Mouse (Mus musculus) MEL (cell line): ENCODE measurements around the gene Creb5. TPM values are rescaled to one million over a fixed set of nuclear protein-coding genes. Genes with fewer than 3 reads are reported as not detected.

Experiments used
- DNase-seq: peaks from one replicate; pipeline ENCODE4 v3.0.0; 2011; ENCODE audit warnings: low read depth, low spot score
- H3K27ac ChIP-seq: 2 replicates; pipeline ENCODE4 v1.5.1; 2012; ENCODE audit warnings: low read depth, mild to moderate bottlenecking, control low read depth, low read length, moderate library complexity; ENCODE audit not compliant: control insufficient read depth
- H3K27me3 ChIP-seq, 2 experiments: fragments of 150-350 bp in 1 of 2; sonication (generic) in 1 of 2; 2 replicates each; pipeline ENCODE4 v1.6.1; 2012; ENCODE audit warnings: low read length in 2 of 2, mild to moderate bottlenecking in 2 of 2, improper control_type of control experiment in 1 of 2, moderate library complexity in 1 of 2; ENCODE audit not compliant: insufficient read depth in 2 of 2, control insufficient read depth in 1 of 2
- H3K36me3 ChIP-seq, 2 experiments: 2 replicates each; pipeline ENCODE4 v1.6.1; 2012 to 2014; ENCODE audit warnings: low read length in 2 of 2, improper control_type of control experiment in 1 of 2, inconsistent platforms in 1 of 2, mild to moderate bottlenecking in 1 of 2; ENCODE audit not compliant: insufficient read depth in 2 of 2, control insufficient read depth in 1 of 2
- H3K4me1 ChIP-seq, 2 experiments: fragments of 150-350 bp in 1 of 2; sonication (generic) in 1 of 2; 2 replicates each; pipeline ENCODE4 v1.6.1; 2012; ENCODE audit warnings: low read length in 2 of 2, improper control_type of control experiment in 1 of 2, mild to moderate bottlenecking in 1 of 2; ENCODE audit not compliant: insufficient read depth in 2 of 2, control insufficient read depth in 1 of 2
- H3K4me3 ChIP-seq, 2 experiments: fragments of 150-350 bp in 1 of 2; sonication (generic) in 1 of 2; 2 replicates each; pipeline ENCODE4 v1.5.1; 2012; ENCODE audit warnings: low read depth in 2 of 2, low read length in 2 of 2, mild to moderate bottlenecking in 2 of 2, moderate library complexity in 2 of 2, control low read depth in 1 of 2, improper control_type of control experiment in 1 of 2; ENCODE audit not compliant: control insufficient read depth in 1 of 2, insufficient read depth in 1 of 2
- H3K79me2 ChIP-seq: 2 replicates; pipeline ENCODE4 v1.6.1; 2012; ENCODE audit warnings: mild to moderate bottlenecking, low read length, moderate library complexity; ENCODE audit not compliant: control insufficient read depth, poor library complexity, insufficient read depth
- H3K9ac ChIP-seq: 2 replicates; pipeline ENCODE4 v1.6.1; 2012; ENCODE audit warnings: low read depth, mild to moderate bottlenecking, control low read depth, low read length, moderate library complexity; ENCODE audit not compliant: control insufficient read depth, poor library complexity, severe bottlenecking
- H3K9me3 ChIP-seq: fragments of 150-350 bp; sonication (generic); replicated peaks from 2 replicates; pipeline ENCODE4 v1.6.1; 2012; ENCODE audit warnings: mild to moderate bottlenecking, low read length, improper control_type of control experiment, moderate library complexity; ENCODE audit not compliant: insufficient read depth
- CHD1 ChIP-seq: IDR thresholded peaks from 2 replicates; pipeline ENCODE4 v1.6.1; 2012; ENCODE audit warnings: low read depth, mild to moderate bottlenecking, inconsistent platforms, low read length, improper control_type of control experiment
- CTCF ChIP-seq, 3 experiments: IDR thresholded peaks in 2 of 3; conservative IDR thresholded peaks in 1 of 3; 2 replicates each; pipeline ENCODE4 v1.5.1; 2011 to 2012; ENCODE audit warnings: low read length in 3 of 3, low read depth in 2 of 3, mild to moderate bottlenecking in 2 of 3, improper control_type of control experiment in 1 of 3, inconsistent platforms in 1 of 3, mixed read lengths in 1 of 3, moderate library complexity in 1 of 3; ENCODE audit not compliant: control insufficient read depth in 1 of 3, insufficient read depth in 1 of 3, poor library complexity in 1 of 3, severe bottlenecking in 1 of 3
- ETS1 ChIP-seq: IDR thresholded peaks from 2 replicates; pipeline ENCODE4 v1.6.1; 2012; ENCODE audit warnings: low read depth, mild to moderate bottlenecking, inconsistent platforms, low read length, improper control_type of control experiment, moderate library complexity
- HCFC1 ChIP-seq: IDR thresholded peaks from 2 replicates; pipeline ENCODE4 v1.6.1; 2012; ENCODE audit warnings: low read depth, mild to moderate bottlenecking, inconsistent platforms, low read length, improper control_type of control experiment, moderate library complexity
- MXI1 ChIP-seq: IDR thresholded peaks from 2 replicates; pipeline ENCODE4 v1.6.1; 2011; ENCODE audit warnings: mild to moderate bottlenecking, low read depth, low read length, improper control_type of control experiment
- MYC ChIP-seq: IDR thresholded peaks from 2 replicates; pipeline ENCODE4 v1.6.1; 2011; ENCODE audit warnings: low read depth, mild to moderate bottlenecking, low read length, improper control_type of control experiment, moderate library complexity
- NELFE ChIP-seq: IDR thresholded peaks from 2 replicates; pipeline ENCODE4 v1.6.1; 2011; ENCODE audit warnings: low read depth, low read length, improper control_type of control experiment
- POLR2A ChIP-seq, 2 experiments: IDR thresholded peaks; 2 replicates each; pipeline ENCODE4 v1.6.1; 2011 to 2012; ENCODE audit warnings: low read length in 2 of 2, mild to moderate bottlenecking in 2 of 2, control low read depth in 1 of 2, improper control_type of control experiment in 1 of 2, low read depth in 1 of 2, moderate library complexity in 1 of 2; ENCODE audit not compliant: control insufficient read depth in 1 of 2, insufficient read depth in 1 of 2, poor library complexity in 1 of 2
- POLR2AphosphoS5 ChIP-seq: IDR thresholded peaks from 2 replicates; pipeline ENCODE4 v1.6.1; 2012; ENCODE audit warnings: low read depth, borderline replicate concordance, mild to moderate bottlenecking, inconsistent platforms, low read length, moderate library complexity, mixed read lengths
- RCOR1 ChIP-seq: IDR thresholded peaks from 2 replicates; pipeline ENCODE4 v1.6.1; 2012; ENCODE audit warnings: low read depth, mild to moderate bottlenecking, inconsistent platforms, low read length, improper control_type of control experiment
- SIN3A ChIP-seq: IDR thresholded peaks from 2 replicates; pipeline ENCODE4 v1.6.1; 2012; ENCODE audit warnings: low read length, improper control_type of control experiment, inconsistent platforms
- TAL1 ChIP-seq: IDR thresholded peaks from 2 replicates; pipeline ENCODE4 v1.6.1; 2012; ENCODE audit warnings: mild to moderate bottlenecking, inconsistent platforms, low read length, moderate library complexity, mixed read lengths
- UBTF ChIP-seq: IDR thresholded peaks from 2 replicates; pipeline ENCODE4 v1.6.1; 2012; ENCODE audit warnings: low read depth, mild to moderate bottlenecking, inconsistent platforms, low read length, improper control_type of control experiment, moderate library complexity, borderline replicate concordance; ENCODE audit not compliant: insufficient read depth
- ZKSCAN1 ChIP-seq: IDR thresholded peaks from 2 replicates; pipeline ENCODE4 v1.6.1; 2012; ENCODE audit warnings: low read depth, mild to moderate bottlenecking, inconsistent platforms, low read length, improper control_type of control experiment, moderate library complexity
- ZMIZ1 ChIP-seq: IDR thresholded peaks from 2 replicates; pipeline ENCODE4 v1.6.1; 2012; ENCODE audit warnings: low read depth, mild to moderate bottlenecking, inconsistent platforms, low read length, improper control_type of control experiment, moderate library complexity
- ZNF384 ChIP-seq: IDR thresholded peaks from 2 replicates; pipeline ENCODE4 v1.6.1; 2012; ENCODE audit warnings: low read depth, mild to moderate bottlenecking, inconsistent platforms, low read length, improper control_type of control experiment
- polyA plus RNA-seq, 2 experiments: library from polyadenylated mRNA; stranded (reverse) in 1 of 2; unstranded in 1 of 2; fragments of >175 nt in 1 of 2; fragments of >200 nt in 1 of 2; gene quantifications; 2 replicates each; pipeline versions ENCODE4 v1.2.1 to v1.2.4; 2012; ENCODE audit warnings: low replicate concordance in 2 of 2, low read depth in 1 of 2; ENCODE audit not compliant: insufficient read length in 2 of 2, insufficient read depth in 1 of 2, missing spikeins in 1 of 2
- total RNA-seq: library from RNA; depleted of rRNA; stranded (reverse); fragments of 300-350 nt; gene quantifications from 2 replicates; pipeline ENCODE4 v1.2.3, GENCODE M21; 2012

The Creb5 gene
- total and polyA plus RNA-seq, 3 experiments, result not detected

DNA sequence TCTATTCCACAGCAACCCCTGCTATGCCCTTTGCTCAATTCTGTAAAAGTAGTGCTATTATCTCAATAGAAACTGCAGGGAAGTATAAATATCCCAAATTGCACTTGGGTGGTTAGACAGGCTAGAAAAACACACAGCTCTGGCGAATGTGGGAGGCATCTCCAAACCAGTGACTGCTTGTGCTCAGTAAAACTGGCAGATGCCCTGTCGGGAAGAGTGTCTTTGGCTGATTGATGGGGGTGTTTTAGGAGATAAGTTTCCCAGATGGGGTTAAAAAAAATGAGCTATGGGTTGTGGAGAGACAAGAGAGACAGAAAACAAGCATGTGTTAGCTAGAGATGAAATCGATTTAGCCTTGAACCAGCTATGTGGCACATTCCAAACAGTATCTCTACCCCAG, 163.4 kb downstream of the Creb5 start:
- Histone ChIP-seq H3K27ac (no peak overlapping the region), H3K36me3 (no peaks in the 10 kb centered on the region), H3K9ac (no peak overlapping the region), H3K4me3 (no peak overlapping the region), H3K79me2 (no peaks in the 10 kb centered on the region), H3K4me1 (no peaks in the 10 kb centered on the region), H3K27me3 (no peaks in the 10 kb centered on the region), H3K9me3 (no peaks in the 10 kb centered on the region)
- TF ChIP-seq RCOR1, result no peak
- TF ChIP-seq CTCF (IDR thresholded peaks at IDR 0.05 in 2 of 3, conservative IDR thresholded peaks at IDR 0.05 in 1 of 3; ENCODE audit: control insufficient read depth in 1 of 3, insufficient read depth in 1 of 3, low read depth in 2 of 3, low read length in 3 of 3, poor library complexity in 1 of 3, severe bottlenecking in 1 of 3), result no peak
- TF ChIP-seq NELFE, result no peak
- no peak for DNase-seq

DNA sequence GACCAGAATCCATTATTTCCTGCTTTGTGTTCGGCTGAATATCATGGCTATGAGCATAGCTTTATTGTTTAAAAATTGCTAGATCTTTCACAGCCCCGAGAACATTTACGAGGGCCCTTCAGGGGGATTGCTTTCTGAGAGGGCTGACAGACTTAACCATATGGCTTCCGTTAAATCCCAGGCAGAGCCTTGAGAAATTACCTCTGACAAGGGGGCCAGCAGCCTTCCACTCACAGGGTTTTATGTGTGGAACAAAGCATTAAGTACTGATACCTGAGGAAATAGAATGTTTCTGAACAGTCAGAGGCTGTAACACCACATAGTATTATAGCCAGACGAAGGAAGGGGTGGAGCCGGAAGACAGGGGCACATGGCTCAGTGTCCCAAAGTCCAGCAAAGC, 165.2 kb downstream of the Creb5 start:
- no peaks in the 10 kb centered on the region for H3K36me3 ChIP-seq
- no peak overlapping the region for H3K27ac ChIP-seq
- H3K27me3 ChIP-seq, result no peaks in the 10 kb centered on the region
- H3K4me1 ChIP-seq, result no peaks in the 10 kb centered on the region
- DNase-seq, result no peak
- no peaks in the 10 kb centered on the region for H3K79me2 ChIP-seq
- H3K4me3 ChIP-seq, result no peak overlapping the region
- TF ChIP-seq HCFC1, result no peak
- no peak for TF ChIP-seq CHD1
- TF ChIP-seq POLR2AphosphoS5, result no peak
- no peak for TF ChIP-seq ZKSCAN1
- no peak for TF ChIP-seq MXI1
- TF ChIP-seq SIN3A, result no peak
- TF ChIP-seq MYC, result no peak
- no peak overlapping the region for H3K9ac ChIP-seq
- no peaks in the 10 kb centered on the region for H3K9me3 ChIP-seq

DNA sequence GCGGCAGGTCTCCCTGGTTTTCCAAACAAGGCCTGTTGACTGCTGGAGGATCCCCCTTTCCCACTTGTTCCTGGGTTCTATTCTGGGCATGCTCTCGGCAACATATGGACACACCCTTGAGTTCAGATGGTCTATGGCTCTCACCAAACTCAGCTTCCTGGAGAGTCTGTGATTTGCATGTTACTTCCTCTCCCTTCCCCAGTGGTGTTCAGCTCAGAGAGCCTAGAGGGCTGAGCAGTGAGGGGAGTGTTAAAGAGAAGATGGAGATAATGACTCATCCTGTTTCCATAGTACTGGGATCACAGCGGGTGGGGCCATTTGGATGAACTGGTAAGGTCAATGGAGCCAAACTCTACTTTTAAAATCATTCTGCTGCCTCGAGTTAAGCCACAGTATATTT, 168.4 kb downstream of the Creb5 start:
- no peak for DNase-seq
- H3K9me3 ChIP-seq, result no peaks in the 10 kb centered on the region
- TF ChIP-seq ZMIZ1 (no peak), MYC (no peak), POLR2A (IDR thresholded peaks at IDR 0.05; ENCODE audit: control insufficient read depth in 1 of 2, insufficient read depth in 1 of 2, low read depth in 1 of 2, low read length in 2 of 2, poor library complexity in 1 of 2) (no peak), SIN3A (no peak), ETS1 (no peak), HCFC1 (no peak), UBTF (no peak), ZKSCAN1 (no peak), TAL1 (no peak), ZNF384 (no peak), CHD1 (no peak)
- no peak overlapping the region for H3K9ac ChIP-seq
- no peaks in the 10 kb centered on the region for H3K4me1 ChIP-seq
- no peaks in the 10 kb centered on the region for H3K79me2 ChIP-seq
- H3K27ac ChIP-seq, result no peak overlapping the region
- H3K4me3 ChIP-seq, result no peak overlapping the region
- H3K27me3 ChIP-seq, result no peaks in the 10 kb centered on the region
- H3K36me3 ChIP-seq, result no peaks in the 10 kb centered on the region
